Mouse (Mus musculus) megakaryocyte, embryonic 14.5 days (primary cell): ENCODE results near the gene Celf3. TPM values are rescaled to one million over a fixed set of nuclear protein-coding genes. Genes with fewer than 3 reads are reported as not detected.

Experiments
- H3K27me3 ChIP-seq: replicated peaks from 2 replicates; pipeline ENCODE3; 2012; ENCODE audit warnings: inconsistent platforms
- H3K36me3 ChIP-seq: replicated peaks from 2 replicates; pipeline ENCODE3; 2012; ENCODE audit warnings: low read length, inconsistent platforms, mixed read lengths
- H3K4me1 ChIP-seq: 2 replicates; pipeline ENCODE4 v1.6.1; 2012; ENCODE audit warnings: inconsistent platforms
- H3K4me3 ChIP-seq: replicated peaks from 2 replicates; pipeline ENCODE3; 2012; ENCODE audit warnings: moderate library complexity, mild to moderate bottlenecking, inconsistent platforms
- H3K9me3 ChIP-seq: 2 replicates; pipeline ENCODE4 v1.6.1; 2012; ENCODE audit warnings: inconsistent platforms
- FLI1 ChIP-seq: IDR thresholded peaks from 2 replicates; pipeline ENCODE4 v1.6.1; 2012; ENCODE audit warnings: low read length, inconsistent platforms, mixed read lengths
- GATA1 ChIP-seq: IDR thresholded peaks from 3 replicates; pipeline ENCODE4 v1.6.1; 2012; ENCODE audit warnings: mixed read lengths, low read length, inconsistent platforms, borderline replicate concordance
- polyA plus RNA-seq: library from polyadenylated mRNA; stranded (reverse); fragments of >175 nt; gene quantifications from 2 replicates; pipeline ENCODE4 v1.2.3, GENCODE M21; 2012; ENCODE audit warnings: low replicate concordance; ENCODE audit not compliant: insufficient read depth

Gene Celf3
- polyA plus RNA-seq, 1 experiment = not detected

GRCm38 (mm10) chr3:94459834-94460233 lies 18.3 kb upstream of the Celf3 start:
- peaks cover 30% of the 10 kb centered on the region for H3K27me3 ChIP-seq
- no peaks in the 10 kb centered on the region for H3K36me3 ChIP-seq
- peaks cover 15% of the 10 kb centered on the region for H3K4me1 ChIP-seq
- peaks cover 13% of the 10 kb centered on the region for H3K9me3 ChIP-seq
- no peak for TF ChIP-seq GATA1
- no peak overlapping the region for H3K4me3 ChIP-seq

DNA sequence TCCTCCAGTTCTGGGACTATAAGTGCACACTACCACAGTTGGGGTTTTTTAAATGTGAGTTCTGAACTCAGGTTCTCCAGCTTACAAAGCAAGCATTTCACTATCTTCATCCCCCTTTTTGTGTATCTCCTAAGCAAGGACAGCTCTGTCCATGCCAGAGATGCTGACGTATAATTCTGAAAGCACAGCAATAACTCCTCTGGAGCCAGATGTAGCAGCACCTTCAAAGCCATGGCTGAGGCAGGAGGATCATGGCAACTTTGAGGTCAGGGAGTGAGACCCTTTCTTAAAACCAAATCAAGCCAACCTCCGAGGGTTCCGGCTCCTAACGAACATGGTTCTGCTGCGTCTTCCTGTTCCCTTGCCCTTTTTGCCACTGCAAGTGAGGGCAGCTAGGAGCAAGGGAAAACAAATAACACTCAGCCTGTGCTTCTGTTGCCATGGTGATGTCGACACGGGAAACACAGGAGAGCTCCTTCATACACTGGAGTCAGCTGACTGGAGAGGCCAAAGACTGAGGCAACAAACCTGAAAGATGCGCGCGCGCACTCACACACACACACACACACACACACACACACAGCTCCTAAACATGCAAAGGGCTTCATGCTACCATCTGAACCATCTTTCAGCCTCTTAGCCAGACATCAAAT lies 14.0 kb upstream of the Celf3 start:
- TF ChIP-seq GATA1 (no peak), FLI1 (no peak)
- Histone ChIP-seq H3K4me1 (no peaks in the 10 kb centered on the region), H3K36me3 (no peaks in the 10 kb centered on the region), H3K9me3 (peaks cover 3% of the 10 kb centered on the region; the same call in 1 of the 2 replicates), H3K27me3 (peaks cover 37% of the 10 kb centered on the region), H3K4me3 (no peak overlapping the region)

GRCm38 (mm10) chr3:94465632-94466430 lies 12.3 kb upstream of the Celf3 start:
- H3K9me3 ChIP-seq = no peaks in the 10 kb centered on the region
- H3K4me1 ChIP-seq = no peaks in the 10 kb centered on the region
- H3K36me3 ChIP-seq = no peaks in the 10 kb centered on the region
- H3K4me3 ChIP-seq = no peak overlapping the region
- no peak for TF ChIP-seq GATA1
- TF ChIP-seq FLI1 = no peak
- H3K27me3 ChIP-seq = peaks cover 37% of the 10 kb centered on the region

DNA sequence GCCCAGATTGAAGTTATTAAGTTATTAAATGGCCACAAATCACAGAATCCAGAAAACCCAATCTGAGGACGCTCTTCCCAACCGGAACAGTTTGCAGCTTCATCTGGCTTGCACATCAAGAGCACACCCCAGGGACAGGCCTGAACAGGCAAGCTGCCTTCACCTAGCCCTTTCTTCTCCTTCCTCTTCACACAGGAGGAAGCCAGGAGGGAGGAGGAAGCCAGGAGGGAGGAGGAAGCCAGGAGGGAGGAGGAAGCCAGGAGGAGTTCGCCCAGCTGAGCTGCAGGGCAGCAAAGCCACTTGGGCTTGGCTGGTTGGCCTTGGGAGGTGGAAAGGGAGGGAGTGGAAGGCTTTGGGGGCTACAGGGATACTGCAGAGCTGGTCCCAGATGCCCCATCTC lies 9.2 kb upstream of the Celf3 start:
- TF ChIP-seq GATA1 (no peak), FLI1 (no peak)
- Histone ChIP-seq H3K4me3 (no peak overlapping the region), H3K9me3 (no peaks in the 10 kb centered on the region), H3K27me3 (peaks cover 47% of the 10 kb centered on the region), H3K36me3 (no peaks in the 10 kb centered on the region), H3K4me1 (no peaks in the 10 kb centered on the region; the same call in 1 of the 2 replicates)

GRCm38 (mm10) chr3:94472447-94473114 lies 5.5 kb upstream of the Celf3 start:
- Histone ChIP-seq H3K9me3 (no peaks in the 10 kb centered on the region), H3K27me3 (peaks cover 58% of the 10 kb centered on the region), H3K4me3 (no peak overlapping the region), H3K36me3 (no peaks in the 10 kb centered on the region), H3K4me1 (no peaks in the 10 kb centered on the region; the same call in 1 of the 2 replicates)
- TF ChIP-seq FLI1 = no peak
- TF ChIP-seq GATA1 = no peak

GRCm38 (mm10) chr3:94473115-94473505 lies 5.0 kb upstream of the Celf3 start:
- Histone ChIP-seq H3K4me3 (no peak overlapping the region), H3K27me3 (peaks cover 58% of the 10 kb centered on the region), H3K36me3 (no peaks in the 10 kb centered on the region), H3K4me1 (no peaks in the 10 kb centered on the region; the same call in 1 of the 2 replicates), H3K9me3 (no peaks in the 10 kb centered on the region)
- TF ChIP-seq GATA1 (no peak), FLI1 (no peak)

GRCm38 (mm10) chr3:94473567-94474232 lies 4.4 kb upstream of the Celf3 start:
- no peaks in the 10 kb centered on the region; the same call in 1 of the 2 replicates for H3K4me1 ChIP-seq
- no peaks in the 10 kb centered on the region for H3K9me3 ChIP-seq
- no peaks in the 10 kb centered on the region for H3K36me3 ChIP-seq
- peaks cover 58% of the 10 kb centered on the region for H3K27me3 ChIP-seq
- TF ChIP-seq FLI1 = no peak
- no peak for TF ChIP-seq GATA1
- H3K4me3 ChIP-seq = no peak overlapping the region

DNA sequence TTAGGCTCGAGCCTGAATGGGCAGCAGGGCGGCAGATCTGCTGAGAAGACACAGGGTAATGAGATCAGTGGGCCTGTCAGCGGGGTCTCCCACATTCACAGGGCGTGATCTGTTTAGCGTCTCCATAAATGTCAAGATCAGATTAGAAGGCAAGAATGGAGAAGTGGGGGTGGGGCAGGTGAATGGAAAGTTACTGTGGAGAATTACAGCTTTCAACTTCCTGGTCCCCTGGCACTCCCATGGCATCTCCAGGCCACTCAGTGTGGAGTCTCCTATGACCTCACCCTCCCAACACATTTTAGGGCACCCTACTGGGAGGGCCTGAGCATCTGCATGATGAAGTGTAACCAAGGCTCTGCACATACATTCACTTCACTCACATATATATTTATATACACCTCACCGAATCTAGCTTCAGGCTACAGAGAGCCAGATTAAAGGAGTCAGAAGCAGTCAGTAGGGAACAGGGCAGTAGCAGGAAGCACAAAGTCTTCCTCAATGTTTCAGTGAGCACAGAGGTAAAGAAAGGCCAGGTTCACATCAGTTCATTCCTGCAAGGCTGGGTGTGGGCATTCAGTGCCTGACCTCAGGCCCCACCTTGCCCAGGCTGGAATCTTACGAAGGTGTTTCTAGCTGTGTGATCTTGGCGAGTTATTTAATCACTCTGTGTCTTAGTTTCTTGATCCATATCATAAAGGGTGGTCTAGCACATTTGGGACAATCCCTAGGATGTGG lies 1.6 kb upstream of the Celf3 start:
- peaks cover 73% of the 10 kb centered on the region for H3K27me3 ChIP-seq
- H3K4me3 ChIP-seq = no peak overlapping the region
- H3K4me1 ChIP-seq = peaks cover 13% of the 10 kb centered on the region
- TF ChIP-seq GATA1 (no peak), FLI1 (no peak)
- H3K36me3 ChIP-seq = no peaks in the 10 kb centered on the region
- no peaks in the 10 kb centered on the region for H3K9me3 ChIP-seq

DNA sequence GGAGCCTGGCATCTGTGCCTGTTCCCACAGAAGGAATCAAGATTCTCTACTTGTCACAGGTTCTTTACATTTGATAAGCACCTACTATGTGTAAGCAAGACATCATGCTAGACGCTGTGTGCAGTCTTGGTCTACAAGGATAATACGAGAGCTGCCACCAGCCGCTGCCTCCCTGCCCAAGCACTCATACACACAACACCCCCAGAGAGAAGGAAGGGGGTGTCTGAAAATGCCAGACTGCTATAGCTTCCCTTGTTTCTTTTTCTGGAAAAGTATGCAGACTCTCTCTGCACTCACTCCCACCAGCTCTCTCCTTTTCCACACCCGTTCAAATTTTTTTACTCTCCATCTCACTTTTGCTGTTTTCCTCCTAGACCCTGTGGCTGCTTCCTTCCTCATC lies 651 bp upstream of the Celf3 start:
- Histone ChIP-seq H3K4me1 (peaks cover 23% of the 10 kb centered on the region), H3K36me3 (no peaks in the 10 kb centered on the region), H3K4me3 (no peak overlapping the region), H3K9me3 (no peaks in the 10 kb centered on the region), H3K27me3 (peaks cover 75% of the 10 kb centered on the region)
- TF ChIP-seq GATA1 (no peak), FLI1 (no peak)
